Mouse (Mus musculus): ENCODE measurements around the gene Nfia.

Nfia gene

GRCm38 (mm10) chr4:98101153-98102096 is 328.9 kb downstream of the Nfia start:
- no peak for DNase-seq (ENCODE audit: low read depth, low spot score)

DNA sequence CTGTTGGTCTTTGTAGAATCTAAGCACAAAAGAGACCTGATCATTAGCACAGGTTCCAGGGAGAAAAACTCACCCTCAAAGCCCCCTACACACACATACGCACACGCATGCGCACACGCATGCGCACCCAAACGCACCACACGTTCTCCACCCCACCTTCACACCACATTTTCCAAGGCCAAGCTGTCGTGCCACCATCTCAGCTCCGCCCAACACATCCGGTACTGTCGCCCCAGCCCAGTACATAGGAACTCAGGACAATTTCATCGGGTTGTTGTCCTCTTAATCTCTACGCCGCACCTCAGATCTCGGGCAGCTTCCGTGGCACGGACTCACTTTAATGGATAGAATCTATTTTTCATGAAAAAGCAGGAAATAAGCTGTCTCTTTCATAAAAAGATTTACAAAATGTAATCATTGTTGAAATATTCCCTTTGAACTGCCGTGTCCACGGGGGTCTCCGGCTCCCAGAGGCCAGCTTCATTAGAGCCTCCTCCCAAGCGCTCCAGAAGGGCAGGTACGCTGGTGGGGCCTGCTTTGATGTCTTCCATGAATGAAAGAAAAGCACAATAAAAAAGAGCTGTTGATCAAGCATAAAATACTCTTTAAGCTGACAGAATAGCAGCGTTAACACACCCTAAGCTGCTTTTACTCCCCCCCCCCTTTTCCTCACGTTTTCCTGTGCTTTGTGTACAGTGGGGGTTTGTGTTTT is 330.2 kb downstream of the Nfia start:
- no peak for DNase-seq (ENCODE audit: low read depth, low spot score)

GRCm38 (mm10) chr4:98103337-98103666 is 330.8 kb downstream of the Nfia start:
- DNase-seq (ENCODE audit: low read depth, low spot score), result no peak

- DNase-seq (ENCODE audit: low read depth, low spot score), result no peak
These were observed 331.6 kb downstream of the Nfia start for GRCm38 (mm10) chr4:98104161-98104560.

DNA sequence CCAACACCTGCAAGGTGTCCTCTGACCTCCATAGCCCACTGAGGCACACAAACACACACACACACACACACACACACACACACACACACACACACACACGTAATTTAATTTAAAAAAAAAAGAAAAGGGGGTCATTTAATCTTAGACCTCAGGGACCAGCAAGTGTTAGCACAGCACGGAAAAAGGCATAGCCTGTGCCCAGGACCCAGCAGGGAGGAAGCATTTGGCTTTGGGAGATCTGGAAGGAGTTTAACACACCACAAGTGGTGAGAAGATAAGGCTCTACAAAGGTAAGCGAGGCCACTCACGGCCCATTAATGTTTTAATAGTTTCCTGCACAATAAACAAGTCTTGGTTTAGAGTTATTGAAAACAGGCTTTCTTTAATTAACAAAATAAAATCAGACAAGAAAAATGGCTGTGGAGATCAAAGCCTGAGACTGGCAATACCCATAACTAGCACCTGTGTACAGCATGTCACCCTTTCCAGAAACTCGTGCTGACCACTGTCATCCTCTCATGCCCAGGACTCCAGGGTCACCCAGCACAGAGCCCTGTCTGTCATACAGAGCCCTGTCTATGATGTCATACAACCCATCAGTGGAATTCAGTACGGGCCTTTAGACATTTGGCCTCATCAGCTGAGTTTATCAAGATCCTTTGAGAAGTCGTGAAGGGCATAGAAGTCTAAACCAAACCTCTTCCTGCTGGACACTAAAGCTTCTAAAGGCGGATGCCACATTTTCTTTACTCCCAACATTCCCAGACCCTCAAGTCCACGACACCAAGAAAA is 332.6 kb downstream of the Nfia start:
- DNase-seq (ENCODE audit: low read depth, low spot score), result no peak

DNA sequence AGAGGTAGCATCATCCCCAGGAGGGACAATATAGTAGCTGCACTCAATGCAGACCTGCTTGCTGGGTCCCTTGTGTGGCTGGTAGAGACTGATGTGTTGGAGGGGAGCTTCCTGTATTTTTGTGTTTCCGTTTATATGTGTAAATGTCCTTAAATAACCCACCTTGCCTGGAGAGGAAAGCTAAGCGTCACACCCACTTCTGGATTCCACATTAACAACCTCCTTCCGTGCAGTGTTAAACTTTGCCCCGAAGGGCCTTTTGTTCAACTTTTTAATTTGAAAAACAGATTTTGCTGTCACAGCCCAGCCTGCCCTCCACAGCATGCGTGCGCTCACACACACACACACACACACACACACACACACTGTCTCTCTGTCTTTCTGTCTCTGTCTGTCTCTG is 333.4 kb downstream of the Nfia start:
- DNase-seq (ENCODE audit: low read depth, low spot score), result no peak

GRCm38 (mm10) chr4:98106445-98107092 is 334.0 kb downstream of the Nfia start:
- DNase-seq (ENCODE audit: low read depth, low spot score), result peak; percentile 12

DNA sequence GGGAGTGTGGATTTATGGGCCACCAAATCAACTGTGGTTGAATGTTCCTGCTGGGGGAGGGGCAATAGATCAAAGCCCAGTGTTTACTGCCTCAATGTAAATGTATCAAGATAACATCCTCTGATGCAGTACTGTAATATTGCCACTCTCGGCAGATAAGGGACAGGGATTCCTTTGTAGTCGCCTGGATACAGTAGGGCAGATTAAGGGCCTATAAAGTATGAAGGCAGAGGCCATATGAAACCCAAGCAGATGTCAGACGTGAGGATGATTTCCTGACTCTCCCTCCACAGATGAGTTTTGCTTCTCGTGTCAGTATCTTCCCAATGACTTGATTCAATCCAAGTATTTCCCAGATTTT is 334.5 kb downstream of the Nfia start:
- DNase-seq (ENCODE audit: low read depth, low spot score), result no peak

- DNase-seq (ENCODE audit: low read depth, low spot score), result no peak
These were observed 335.6 kb downstream of the Nfia start for GRCm38 (mm10) chr4:98107936-98108675.

DNA sequence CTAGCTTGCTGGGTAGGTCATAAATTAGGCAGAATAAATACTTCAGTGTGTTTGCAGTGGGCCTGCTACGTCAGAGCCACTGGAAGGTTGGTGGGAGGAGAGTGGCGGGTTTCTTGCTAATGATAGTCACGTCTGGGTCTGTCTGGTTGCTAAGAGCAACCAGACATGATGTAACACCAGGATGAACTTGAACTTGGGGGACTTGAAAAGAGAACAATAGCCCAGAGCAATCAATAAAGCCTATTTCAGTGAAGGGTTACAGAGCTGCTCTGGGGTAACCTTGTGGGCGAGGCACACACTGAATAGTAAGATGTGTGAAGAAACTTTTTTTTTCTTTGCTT is 336.1 kb downstream of the Nfia start:
- DNase-seq (ENCODE audit: low read depth, low spot score), result peak; percentile 65

DNA sequence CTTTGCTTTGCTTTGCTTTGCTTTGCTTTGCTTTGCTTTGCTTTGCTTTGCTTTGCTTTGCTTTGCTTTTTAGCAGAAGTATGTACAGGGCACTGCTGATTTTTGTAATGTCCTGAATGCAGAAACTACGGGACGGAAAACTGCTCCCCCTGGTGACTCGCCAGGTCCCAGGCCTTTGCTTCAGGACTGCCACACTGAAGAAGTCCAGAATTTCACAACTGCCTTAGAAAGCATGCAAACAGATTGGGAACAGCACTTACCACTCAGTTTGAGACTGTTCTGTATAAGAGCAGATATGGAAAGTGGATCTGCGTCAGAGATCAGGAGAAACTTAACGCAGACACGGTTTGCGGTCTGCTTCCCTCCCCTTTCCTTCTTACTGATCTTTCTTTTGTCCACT is 336.5 kb downstream of the Nfia start:
- DNase-seq (ENCODE audit: low read depth, low spot score), result peak; percentile 45

DNA sequence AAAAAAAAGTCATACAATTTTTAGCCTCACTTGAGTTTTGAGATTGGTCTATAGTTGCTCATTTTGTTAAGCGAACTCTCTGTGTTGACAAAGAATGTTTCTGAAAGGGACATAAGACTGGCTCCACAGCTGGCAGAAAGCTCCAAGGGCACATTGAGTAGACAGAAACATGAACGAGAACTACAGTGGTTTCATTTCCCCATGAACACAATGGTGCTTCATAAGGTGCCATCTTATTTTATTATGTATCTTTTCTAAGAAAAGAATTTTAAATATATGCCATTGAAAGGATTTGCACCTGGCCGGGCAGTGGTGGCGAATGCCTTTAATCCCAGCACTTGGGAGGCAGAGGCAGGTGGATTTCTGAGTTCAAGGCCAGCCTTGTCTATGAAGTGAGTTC is 337.4 kb downstream of the Nfia start:
- DNase-seq (ENCODE audit: low read depth, low spot score), result no peak

DNA sequence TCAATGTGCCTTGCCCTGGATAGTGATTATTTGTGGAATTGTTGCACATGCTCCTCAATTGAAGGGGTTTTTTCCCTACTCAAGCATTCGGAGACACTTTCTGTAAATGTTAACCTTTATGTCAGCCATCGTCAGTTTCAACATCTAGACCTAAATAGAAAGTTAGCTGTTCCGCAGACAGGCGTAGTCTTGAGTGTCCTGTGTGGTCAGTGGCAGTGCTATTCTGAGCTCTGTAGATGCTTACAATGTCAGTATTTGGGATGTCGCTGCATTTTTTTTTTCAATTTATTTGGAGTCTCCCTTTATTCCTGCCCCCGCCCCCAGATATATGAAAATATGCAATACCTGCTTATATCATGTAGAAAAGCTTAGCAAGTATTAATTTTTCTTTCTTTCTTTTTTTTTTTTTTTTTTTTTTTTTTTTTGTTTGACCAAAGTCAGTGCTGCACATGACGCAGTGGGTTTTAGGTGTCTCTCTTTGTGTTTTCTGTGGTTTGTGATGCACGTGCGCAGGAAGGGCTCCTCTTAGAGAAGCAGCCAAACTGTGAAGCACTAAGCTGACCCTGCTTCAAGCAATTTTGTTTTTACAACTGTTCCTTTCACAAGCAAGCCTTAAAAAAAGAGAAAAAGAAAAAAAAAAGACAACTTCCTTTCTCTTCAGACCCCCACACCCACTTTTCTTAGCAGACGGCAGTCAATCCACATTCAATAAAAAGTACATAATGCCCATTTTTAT is 340.9 kb downstream of the Nfia start:
- no peak for DNase-seq (ENCODE audit: low read depth, low spot score)

GRCm38 (mm10) chr4:98114966-98115365 is 342.4 kb downstream of the Nfia start:
- DNase-seq (ENCODE audit: low read depth, low spot score), result no peak

DNA sequence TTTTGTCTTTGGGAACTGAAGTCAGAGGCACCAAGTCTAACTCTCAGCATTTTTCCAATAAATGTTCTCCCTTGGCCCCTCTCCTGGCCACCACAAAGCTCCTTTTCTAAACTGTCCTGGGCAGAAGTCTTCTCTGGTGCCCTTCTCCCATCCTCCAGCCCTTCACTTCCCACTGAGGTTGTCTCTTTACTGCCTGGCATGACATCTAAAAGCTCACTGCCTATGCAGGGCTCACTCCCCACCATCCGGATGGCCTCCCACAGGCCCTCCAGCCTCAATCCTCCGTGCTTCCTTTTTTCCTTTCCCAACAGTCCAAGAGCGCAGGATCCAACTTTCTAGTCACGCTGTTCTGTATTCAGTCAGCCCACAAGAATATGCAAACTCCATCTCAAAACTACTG is 342.9 kb downstream of the Nfia start:
- DNase-seq (ENCODE audit: low read depth, low spot score), result no peak

- DNase-seq (ENCODE audit: low read depth, low spot score), result peak; percentile 23
These were observed 343.5 kb downstream of the Nfia start for GRCm38 (mm10) chr4:98116046-98116445.

- DNase-seq (ENCODE audit: low read depth, low spot score), result no peak
These were observed 345.6 kb downstream of the Nfia start for GRCm38 (mm10) chr4:98118126-98118525.

- no peak for DNase-seq (ENCODE audit: low read depth, low spot score)
These were observed 346.5 kb downstream of the Nfia start for GRCm38 (mm10) chr4:98118761-98119675.

DNA sequence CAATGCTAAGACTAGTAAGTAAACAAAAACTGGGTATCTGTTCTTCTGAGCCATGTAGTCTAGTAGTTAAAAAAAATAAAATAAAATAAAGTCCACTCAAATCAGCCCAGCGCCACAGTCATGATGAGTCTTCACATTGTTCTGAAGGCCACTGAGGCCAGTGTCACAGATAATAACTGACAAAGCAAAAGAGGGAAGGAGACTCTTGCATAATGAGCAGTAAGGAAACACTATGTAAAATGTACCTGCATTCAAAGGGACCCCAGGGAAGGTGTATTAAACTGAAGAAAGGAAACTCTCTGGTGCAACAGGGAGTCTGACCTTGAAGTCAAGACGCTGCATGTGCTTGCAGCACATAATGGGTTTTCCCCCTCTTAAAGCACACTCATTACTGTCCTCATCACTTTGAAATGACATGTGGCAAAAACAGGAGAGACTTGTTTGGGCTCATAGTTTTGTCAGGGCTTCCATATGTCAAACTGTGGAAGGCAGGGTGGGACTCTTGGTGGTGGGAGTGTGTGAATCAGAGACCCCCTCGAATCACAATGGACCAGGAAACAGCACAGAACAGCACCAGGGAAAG is 347.5 kb downstream of the Nfia start:
- no peak for DNase-seq (ENCODE audit: low read depth, low spot score)
